8 mouse cellular contexts compared by ENCODE assay signal in the genomic region with DNA sequence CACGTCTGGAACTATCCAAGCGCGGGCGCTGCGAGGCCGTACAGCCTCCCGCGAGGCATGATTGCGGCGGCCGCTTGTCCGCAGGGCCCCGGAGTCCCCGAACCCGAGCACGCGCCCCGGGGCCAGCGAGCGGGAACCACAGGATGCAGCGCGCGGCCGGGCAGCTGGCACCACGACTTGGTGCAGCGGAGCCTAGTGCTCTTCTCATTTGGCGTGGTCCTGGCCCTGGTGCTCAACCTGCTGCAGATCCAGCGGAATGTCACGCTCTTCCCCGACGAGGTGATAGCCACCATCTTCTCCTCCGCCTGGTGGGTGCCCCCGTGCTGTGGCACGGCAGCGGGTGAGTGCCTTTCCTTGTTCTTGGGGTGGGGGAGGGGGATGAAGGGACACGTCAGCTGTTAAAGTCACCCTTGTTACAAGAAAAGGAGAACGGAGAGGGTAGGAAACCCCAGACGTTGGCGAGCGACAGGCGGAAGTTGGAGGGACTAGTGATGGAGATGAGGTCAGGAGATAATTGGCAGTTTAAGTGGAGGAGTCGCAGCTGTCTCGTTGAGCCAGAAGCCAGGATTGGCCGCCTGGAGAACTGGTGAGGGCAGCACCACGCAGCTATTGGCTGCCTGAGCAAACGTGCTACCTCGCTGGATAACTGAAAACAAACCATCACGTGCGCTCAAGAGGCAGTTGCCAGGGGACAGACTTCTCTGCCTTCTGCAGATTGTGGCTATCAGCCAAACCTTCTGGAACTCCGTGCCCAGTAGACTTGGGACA. TPM values are rescaled to one million over a fixed set of nuclear protein-coding genes. Genes with fewer than 3 reads are reported as not detected.
A peak's percentile ranks its signal among the peaks of the same experiment; 100 is the strongest.
DNase-seq lines count a peak whose midpoint lies in the region; ATAC-seq and TF ChIP-seq lines count a peak whose summit lies in the region.

No protein-coding gene starts in this region.

- ATAC-seq in embryonic facial prominence, embryonic 15.5 days (ENCODE audit: insufficient number of reproducible peaks, low FRiP score, low TSS enrichment, low read depth) = peak; percentile 73
- ATAC-seq in kidney, embryonic 14.5 days (ENCODE audit: low FRiP score, low TSS enrichment) = peak; percentile 81
- ATAC-seq in limb, embryonic 15.5 days (ENCODE audit: insufficient number of reproducible peaks, low FRiP score, low TSS enrichment, low read depth) = peak; percentile 67

- H3K36me3 ChIP-seq in embryonic facial prominence, embryonic 15.5 days = peaks cover 31% of the 10 kb centered on the region
- peaks cover 37% of the 10 kb centered on the region for H3K36me3 ChIP-seq in kidney, embryonic 14.5 days (ENCODE audit: control insufficient read depth, insufficient read depth, low read length)
- H3K36me3 ChIP-seq in limb, embryonic 15.5 days = peaks cover 35% of the 10 kb centered on the region

- no peak for TF ChIP-seq CTCF in bone marrow, adult 2 months (IDR thresholded peaks at IDR 0.05; ENCODE audit: control insufficient read depth, insufficient read depth, low read length)

- H3K4me2 ChIP-seq in embryonic facial prominence, embryonic 15.5 days (replicated peaks) = peak overlapping the region; percentile 76
- H3K4me2 ChIP-seq in kidney, embryonic 14.5 days (replicated peaks; ENCODE audit: low read depth, low read length) = peak overlapping the region; percentile 68
- H3K4me2 ChIP-seq in limb, embryonic 15.5 days = peak overlapping the region; percentile 77

- no peaks in the 10 kb centered on the region for H3K27me3 ChIP-seq in embryonic facial prominence, embryonic 15.5 days
- H3K27me3 ChIP-seq in kidney, embryonic 14.5 days (ENCODE audit: control insufficient read depth, insufficient read depth, low read length) = no peaks in the 10 kb centered on the region
- H3K27me3 ChIP-seq in limb, embryonic 15.5 days = no peaks in the 10 kb centered on the region

- peak overlapping the region; percentile 78 for H3K27ac ChIP-seq in bone marrow, adult 2 months (ENCODE audit: control insufficient read depth, insufficient read depth, low read depth, low read length, poor library complexity)
- H3K27ac ChIP-seq in embryonic facial prominence, embryonic 15.5 days (replicated peaks) = peak overlapping the region; percentile 93
- H3K27ac ChIP-seq in kidney, embryonic 14.5 days (ENCODE audit: low read depth, low read length) = peak overlapping the region; percentile 91
- H3K27ac ChIP-seq in limb, embryonic 15.5 days = peak overlapping the region; percentile 93

- WGBS in bone marrow, adult 2 months = under 1% methylated on average over 50 of the region's 50 CpGs
- under 1% methylated on average over 50 of the region's 50 CpGs for WGBS in embryonic facial prominence, embryonic 15.5 days
- WGBS in kidney, embryonic 14.5 days = under 1% methylated on average over 50 of the region's 50 CpGs
- under 1% methylated on average over 50 of the region's 50 CpGs for WGBS in limb, embryonic 15.5 days

- TF ChIP-seq POLR2A in bone marrow, adult 2 months (IDR thresholded peaks at IDR 0.05; ENCODE audit: borderline replicate concordance, control insufficient read depth, low read depth, low read length) = 0 out of 2 replicates have a peak, but pooled peaks have one; percentile 6

- peak overlapping the region; percentile 67 for H3K9ac ChIP-seq in embryonic facial prominence, embryonic 15.5 days
- peak overlapping the region; percentile 82 for H3K9ac ChIP-seq in kidney, embryonic 14.5 days (ENCODE audit: low read depth, low read length)
- H3K9ac ChIP-seq in limb, embryonic 15.5 days = peak overlapping the region; percentile 82

- peak; percentile 97 for DNase-seq in 416B (ENCODE audit: low read depth)
- peak; percentile 82 to 86 for DNase-seq in heart, adult 9 months (ENCODE audit: low spot score in 2 of 2)
- peak; percentile 71 to 80 for DNase-seq in monocyte, adult 2 months (ENCODE audit: low read depth in 1 of 2, low spot score in 2 of 2)
- DNase-seq in spleen, postnatal 4 days (ENCODE audit: low spot score in 2 of 2) = peak; percentile 74 to 83

- H3K4me3 ChIP-seq in bone marrow, adult 2 months (replicated peaks; ENCODE audit: control insufficient read depth, low read depth, low read length) = peak overlapping the region; percentile 87
- peak overlapping the region; percentile 80 for H3K4me3 ChIP-seq in embryonic facial prominence, embryonic 15.5 days (replicated peaks)
- H3K4me3 ChIP-seq in kidney, embryonic 14.5 days (ENCODE audit: low read length) = peak overlapping the region; percentile 86
- peak overlapping the region; percentile 89 for H3K4me3 ChIP-seq in limb, embryonic 15.5 days

- peaks cover 11% of the 10 kb centered on the region for H3K4me1 ChIP-seq in bone marrow, adult 2 months (ENCODE audit: control insufficient read depth, insufficient read depth, low read length)
- H3K4me1 ChIP-seq in embryonic facial prominence, embryonic 15.5 days = peaks cover 26% of the 10 kb centered on the region
- H3K4me1 ChIP-seq in kidney, embryonic 14.5 days (ENCODE audit: control insufficient read depth, insufficient read depth, low read length) = peaks cover 25% of the 10 kb centered on the region
- H3K4me1 ChIP-seq in limb, embryonic 15.5 days = peaks cover 29% of the 10 kb centered on the region

- no peaks in the 10 kb centered on the region for H3K9me3 ChIP-seq in embryonic facial prominence, embryonic 15.5 days (replicated peaks)
- no peaks in the 10 kb centered on the region for H3K9me3 ChIP-seq in kidney, embryonic 14.5 days (ENCODE audit: control insufficient read depth, low read length)
- no peaks in the 10 kb centered on the region for H3K9me3 ChIP-seq in limb, embryonic 15.5 days

RNA-seq across cellular contexts. Expression of a gene that starts 0.5 kb away (rescaled TPM):
- polyA plus RNA-seq in bone marrow, adult 2 months (2011; ENCODE audit: insufficient read depth, insufficient read length, low replicate concordance, missing spikeins) = 9.2 and 13.8 TPM in 2 replicates
- 44.9 and 48.5 TPM in 2 replicates for polyA plus RNA-seq in embryonic facial prominence, embryonic 15.5 days (2015; fragmentation: Nextera tagmentation; extraction: Ambion mirVana)
- polyA plus RNA-seq in kidney, embryonic 14.5 days (2014; fragmentation: Nextera tagmentation; extraction: Ambion mirVana) = 40.9 and 68.4 TPM in 2 replicates
- 42.7 and 48.1 TPM in 2 replicates for polyA plus RNA-seq in limb, embryonic 15.5 days (2015; fragmentation: Nextera tagmentation; extraction: Ambion mirVana)

Comparison
In these comparisons a context has a peak if more than half of its experiments do, and no peak if none do; other contexts are left out.
1. Peak in every context shown above with its lines: DNase-seq, ATAC-seq, H3K4me3 ChIP-seq and H3K27ac ChIP-seq.